Mouse (Mus musculus) intestine, postnatal 0 days (tissue): ENCODE data around the gene Clint1. TPM values are rescaled to one million over a fixed set of nuclear protein-coding genes. Genes with fewer than 3 reads are reported as not detected.

Experiments used
- ATAC-seq: fragments of 200-750 bp; cut with Nextera tagmentation; 2 replicates; pipeline ENCODE4 v1.8.0; 2017; ENCODE audit warnings: mild to moderate bottlenecking, moderate TSS enrichment, moderate library complexity
- H3K27ac ChIP-seq: fragments of 300-500 bp; sonication (generic); 2 replicates; pipeline ENCODE4 v1.5.1; 2014; ENCODE audit warnings: mild to moderate bottlenecking, low read depth, low read length, moderate library complexity
- H3K27me3 ChIP-seq: fragments of 300-500 bp; sonication (generic); replicated peaks from 2 replicates; pipeline ENCODE4 v1.6.1; 2014; ENCODE audit warnings: low read length, mixed read lengths; ENCODE audit not compliant: control insufficient read depth, insufficient read depth
- H3K36me3 ChIP-seq: fragments of 300-500 bp; sonication (generic); 2 replicates; pipeline ENCODE4 v1.6.1; 2014; ENCODE audit warnings: mild to moderate bottlenecking, moderate library complexity; ENCODE audit not compliant: control insufficient read depth, insufficient read depth
- H3K4me1 ChIP-seq: fragments of 300-500 bp; sonication (generic); replicated peaks from 2 replicates; pipeline ENCODE4 v1.6.1; 2014; ENCODE audit warnings: antibody characterized with exemption, low read length, mixed read lengths; ENCODE audit not compliant: control insufficient read depth, insufficient read depth
- H3K4me2 ChIP-seq: fragments of 300-500 bp; sonication (generic); replicated peaks from 2 replicates; pipeline ENCODE4 v1.6.1; 2014; ENCODE audit warnings: low read depth, mild to moderate bottlenecking, moderate library complexity
- H3K4me3 ChIP-seq: fragments of 300-500 bp; sonication (generic); 2 replicates; pipeline ENCODE4 v1.5.1; 2014; ENCODE audit warnings: low read depth, low read length
- H3K9ac ChIP-seq: fragments of 300-500 bp; sonication (generic); 2 replicates; pipeline ENCODE4 v1.6.1; 2014; ENCODE audit warnings: mild to moderate bottlenecking, low read depth, low read length
- H3K9me3 ChIP-seq: fragments of 300-500 bp; sonication (generic); 2 replicates; pipeline ENCODE4 v1.6.1; 2016; ENCODE audit warnings: mixed run types; ENCODE audit not compliant: control insufficient read depth
- CTCF ChIP-seq: sonication (generic); IDR thresholded peaks from 2 replicates; pipeline ENCODE4 v1.5.1; 2016; ENCODE audit warnings: low read depth, mild to moderate bottlenecking, control low read depth, antibody characterized with exemption, moderate library complexity
- WGBS: fragments of 180-500 bp; shearing (Covaris S2); extraction: QIAGEN DNeasy Blood & Tissue Kit; methylation state at CpG from one replicate; pipeline ENCODE4 v1.1.7; 2014; 5-methylcytosine and 5-hydroxymethylcytosine counted together
- polyA plus RNA-seq: library from polyadenylated mRNA; unstranded; fragments of >200 nt; fragmentation: Nextera tagmentation; extraction: Ambion mirVana; gene quantifications from 2 replicates; pipeline ENCODE4 v1.2.1, GENCODE M21; 2015

Gene Clint1
- polyA plus RNA-seq, result 171 and 185 TPM in 2 replicates

- WGBS, result under 1% methylated on average over 51 of the region's 57 CpGs
- peak within 1 kb of the TSS; percentile 62 for H3K4me2 ChIP-seq
- H3K27me3 ChIP-seq, result no peaks in the 10 kb centered on the region
- no peaks in the 10 kb centered on the region for H3K9me3 ChIP-seq
- no peaks in the 10 kb centered on the region; the same call in 1 of the 2 replicates for H3K4me1 ChIP-seq
- TF ChIP-seq CTCF, result no peak
- H3K9ac ChIP-seq, result peak within 1 kb of the TSS; percentile 98
- H3K36me3 ChIP-seq, result 0 out of 2 replicates have a peak, but pooled peaks cover 2% of the 10 kb centered on the region
- ATAC-seq, result peak; percentile 56
- peak within 1 kb of the TSS; percentile 98 for H3K27ac ChIP-seq
- peak within 1 kb of the TSS; percentile 96 for H3K4me3 ChIP-seq
Measured at GRCm38 (mm10) chr11:45851516-45852123, at the start of gene Clint1. Gene Clint1, plus strand, starts transcription at chr11:45852051.

GRCm38 (mm10) chr11:45804068-45804467, 47.8 kb upstream of the Clint1 start:
- peaks cover 13% of the 10 kb centered on the region for H3K4me1 ChIP-seq
- H3K27me3 ChIP-seq, result no peaks in the 10 kb centered on the region
- H3K36me3 ChIP-seq, result no peaks in the 10 kb centered on the region
- 35% methylated on average over 4 of the region's 4 CpGs for WGBS
- no peak overlapping the region for H3K4me2 ChIP-seq
- peak overlapping the region; percentile 61; the same call in 1 of the 2 replicates for H3K27ac ChIP-seq
- H3K9me3 ChIP-seq, result no peaks in the 10 kb centered on the region
- no peak overlapping the region for H3K4me3 ChIP-seq
- no peak overlapping the region for H3K9ac ChIP-seq
- no peak for ATAC-seq
- TF ChIP-seq CTCF, result no peak

GRCm38 (mm10) chr11:45805312-45805772, 46.5 kb upstream of the Clint1 start:
- 24% methylated on average over 6 of the region's 6 CpGs for WGBS
- H3K27ac ChIP-seq, result peak overlapping the region; percentile 96
- H3K27me3 ChIP-seq, result no peaks in the 10 kb centered on the region
- H3K9me3 ChIP-seq, result no peaks in the 10 kb centered on the region
- H3K4me3 ChIP-seq, result no peak overlapping the region
- no peak overlapping the region for H3K9ac ChIP-seq
- peaks cover 11% of the 10 kb centered on the region; the same call in 1 of the 2 replicates for H3K4me1 ChIP-seq
- H3K4me2 ChIP-seq, result no peak overlapping the region
- no peaks in the 10 kb centered on the region for H3K36me3 ChIP-seq
- no peak for TF ChIP-seq CTCF
- ATAC-seq, result peak; percentile 89

GRCm38 (mm10) chr11:45805810-45806209, 46.0 kb upstream of the Clint1 start:
- Histone ChIP-seq H3K4me3 (no peak overlapping the region), H3K9ac (no peak overlapping the region), H3K27ac (peak overlapping the region; percentile 96), H3K4me2 (no peak overlapping the region), H3K4me1 (peaks cover 11% of the 10 kb centered on the region; the same call in 1 of the 2 replicates), H3K9me3 (no peaks in the 10 kb centered on the region), H3K27me3 (no peaks in the 10 kb centered on the region), H3K36me3 (no peaks in the 10 kb centered on the region)
- ATAC-seq, result no peak
- TF ChIP-seq CTCF, result no peak
- WGBS, result 39% methylated on average over 2 of the region's 2 CpGs

GRCm38 (mm10) chr11:45806264-45806663, 45.6 kb upstream of the Clint1 start:
- Histone ChIP-seq H3K9me3 (no peaks in the 10 kb centered on the region), H3K4me1 (peaks cover 11% of the 10 kb centered on the region; the same call in 1 of the 2 replicates), H3K27me3 (no peaks in the 10 kb centered on the region), H3K4me3 (no peak overlapping the region), H3K9ac (no peak overlapping the region), H3K4me2 (no peak overlapping the region), H3K27ac (peak overlapping the region; percentile 96), H3K36me3 (no peaks in the 10 kb centered on the region)
- 60% methylated on average over 2 of the region's 2 CpGs for WGBS
- no peak for ATAC-seq
- TF ChIP-seq CTCF, result no peak

- no peaks in the 10 kb centered on the region for H3K36me3 ChIP-seq
- H3K4me2 ChIP-seq, result no peak overlapping the region; the same call in 1 of the 2 replicates
- no peaks in the 10 kb centered on the region for H3K9me3 ChIP-seq
- peak overlapping the region; percentile 96 for H3K27ac ChIP-seq
- no peaks in the 10 kb centered on the region for H3K27me3 ChIP-seq
- no peak for TF ChIP-seq CTCF
- no peak overlapping the region for H3K9ac ChIP-seq
- peaks cover 11% of the 10 kb centered on the region; the same call in 1 of the 2 replicates for H3K4me1 ChIP-seq
- H3K4me3 ChIP-seq, result no peak overlapping the region
- ATAC-seq, result no peak
- WGBS, result 73% methylated on average over 3 of the region's 3 CpGs
Measured at GRCm38 (mm10) chr11:45806809-45807208, 45.0 kb upstream of the Clint1 start.
